Mouse (Mus musculus) limb, embryonic 13.5 days (tissue): ENCODE data around the gene Cpm. TPM values are rescaled to one million over a fixed set of nuclear protein-coding genes. Genes with fewer than 3 reads are reported as not detected.

ENCODE experiments used
- ATAC-seq: fragments of 200-750 bp; cut with Nextera tagmentation; 2 replicates; pipeline ENCODE4 v1.8.0; 2017; ENCODE audit warnings: low read depth, moderate number of reproducible peaks, moderate TSS enrichment; ENCODE audit not compliant: low FRiP score
- H3K27ac ChIP-seq: fragments of 300-500 bp; sonication (generic); 2 replicates; pipeline ENCODE4 v1.5.1; 2015; ENCODE audit warnings: inconsistent platforms, mild to moderate bottlenecking, moderate library complexity
- H3K27me3 ChIP-seq: fragments of 300-500 bp; sonication (generic); 2 replicates; pipeline ENCODE4 v1.6.1; 2015; ENCODE audit warnings: mild to moderate bottlenecking, inconsistent platforms
- H3K36me3 ChIP-seq: fragments of 300-500 bp; sonication (generic); 2 replicates; pipeline ENCODE4 v1.6.1; 2015; ENCODE audit warnings: inconsistent platforms, mild to moderate bottlenecking, moderate library complexity
- H3K4me1 ChIP-seq: fragments of 300-500 bp; sonication (generic); 2 replicates; pipeline ENCODE4 v1.6.1; 2015; ENCODE audit warnings: inconsistent platforms
- H3K4me2 ChIP-seq: fragments of 300-500 bp; sonication (generic); replicated peaks from 2 replicates; pipeline ENCODE4 v1.6.1; 2015; ENCODE audit warnings: inconsistent platforms, mild to moderate bottlenecking, moderate library complexity
- H3K4me3 ChIP-seq: fragments of 300-500 bp; sonication (generic); 2 replicates; pipeline ENCODE4 v1.5.1; 2015; ENCODE audit warnings: moderate library complexity, mild to moderate bottlenecking, inconsistent platforms
- H3K9ac ChIP-seq: fragments of 300-500 bp; sonication (generic); 2 replicates; pipeline ENCODE4 v1.6.1; 2015; ENCODE audit warnings: mild to moderate bottlenecking, inconsistent platforms
- H3K9me3 ChIP-seq: fragments of 300-500 bp; sonication (generic); 2 replicates; pipeline ENCODE4 v1.6.1; 2016; ENCODE audit warnings: inconsistent platforms
- WGBS: fragments of 180-500 bp; shearing (Covaris S2); methylation state at CpG from one replicate; pipeline ENCODE4 v1.1.7; 2015; 5-methylcytosine and 5-hydroxymethylcytosine counted together
- polyA plus RNA-seq: library from polyadenylated mRNA; unstranded; fragments of >200 nt; fragmentation: Nextera tagmentation; extraction: Ambion mirVana; gene quantifications from 2 replicates; pipeline ENCODE4 v1.2.1, GENCODE M21; 2015

Cpm gene
- polyA plus RNA-seq, 1 experiment from 2014 or later: 42.8 TPM

DNA sequence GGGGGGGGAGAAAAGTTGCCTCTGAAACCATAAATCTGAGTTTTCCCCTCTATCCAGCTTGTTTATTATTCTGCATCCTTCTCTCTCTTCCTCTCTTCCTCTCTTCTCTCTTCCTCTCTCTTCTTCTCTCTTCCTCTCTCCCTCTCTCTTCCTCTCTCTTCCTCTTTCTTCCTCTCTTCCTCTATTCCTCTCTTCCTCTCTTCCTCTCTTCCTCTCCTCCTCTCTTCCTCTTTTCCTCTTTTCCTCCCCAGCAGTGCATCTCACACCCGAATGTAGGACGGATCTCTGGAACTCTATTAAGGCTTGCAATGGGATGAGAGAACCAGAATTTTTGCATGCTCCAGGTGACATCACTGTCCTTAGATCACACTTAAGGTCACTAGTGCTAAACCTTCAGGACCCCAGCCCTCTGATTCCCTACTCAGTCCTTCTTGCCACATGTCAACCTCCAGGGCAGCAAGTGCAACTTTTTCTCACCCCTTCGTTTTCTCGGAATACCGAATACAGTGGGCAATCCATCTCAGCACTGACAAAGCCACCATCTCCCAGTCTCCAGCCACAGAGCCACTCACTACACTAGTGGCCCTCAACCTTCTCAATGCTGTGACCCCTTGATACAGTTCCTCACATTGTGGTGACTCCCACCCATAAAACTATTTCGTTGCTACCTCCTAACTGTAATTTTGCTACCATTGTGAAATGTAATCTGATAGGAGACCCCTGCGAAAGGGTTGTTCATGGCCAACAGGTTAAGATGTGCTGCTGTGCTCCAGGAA, 2.3 kb upstream of the Cpm start:
- peaks cover 19% of the 10 kb centered on the region for H3K4me1 ChIP-seq
- H3K27me3 ChIP-seq: peaks cover 34% of the 10 kb centered on the region
- H3K9me3 ChIP-seq: no peaks in the 10 kb centered on the region
- no peak overlapping the region for H3K4me3 ChIP-seq
- no peaks in the 10 kb centered on the region for H3K36me3 ChIP-seq
- no peak overlapping the region for H3K4me2 ChIP-seq
- H3K9ac ChIP-seq: no peak overlapping the region
- no peak for ATAC-seq
- no peak overlapping the region for H3K27ac ChIP-seq
- 68% methylated on average over 7 of the region's 7 CpGs for WGBS

DNA sequence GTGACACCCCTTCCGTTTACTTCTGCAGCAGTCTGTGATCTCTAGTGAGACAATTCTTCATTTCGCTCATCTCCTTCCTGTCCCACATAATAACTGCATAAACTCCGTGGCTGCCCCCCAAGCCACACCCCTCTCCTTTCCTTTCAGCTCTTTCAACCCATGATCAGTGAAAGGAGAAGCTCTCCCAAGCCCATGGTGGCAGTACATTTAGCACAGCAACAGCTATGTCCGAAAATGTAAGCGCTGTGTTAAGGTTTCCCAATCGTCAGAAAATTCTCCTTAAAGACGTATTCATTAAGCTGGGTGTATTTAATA, 1.7 kb upstream of the Cpm start:
- WGBS: 48% methylated on average over 7 of the region's 7 CpGs
- Histone ChIP-seq H3K27ac (no peak overlapping the region), H3K4me1 (peaks cover 19% of the 10 kb centered on the region), H3K9ac (no peak overlapping the region), H3K9me3 (no peaks in the 10 kb centered on the region), H3K4me2 (no peak overlapping the region; the same call in 1 of the 2 replicates), H3K27me3 (peaks cover 34% of the 10 kb centered on the region), H3K4me3 (no peak overlapping the region), H3K36me3 (no peaks in the 10 kb centered on the region)
- ATAC-seq: no peak

DNA sequence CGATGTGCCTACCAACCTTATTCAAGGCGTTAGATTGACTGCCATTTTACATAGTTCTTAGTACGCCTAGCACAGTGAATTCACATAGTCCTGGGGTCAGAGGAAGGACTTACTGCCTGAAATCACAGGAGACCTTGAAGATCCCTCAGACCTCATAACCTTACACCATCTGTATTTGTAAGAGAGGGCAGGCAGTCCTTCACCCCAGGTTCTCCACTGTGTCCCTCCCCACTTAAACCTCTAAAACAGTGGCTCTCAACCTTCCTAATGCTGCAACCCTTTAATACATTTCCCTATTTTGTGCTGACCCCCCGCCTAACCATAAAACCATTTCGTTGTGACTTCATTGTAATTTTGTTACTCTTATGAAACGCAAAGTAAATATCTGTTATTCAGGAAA, 1.4 kb upstream of the Cpm start:
- no peak overlapping the region for H3K27ac ChIP-seq
- no peaks in the 10 kb centered on the region for H3K9me3 ChIP-seq
- H3K36me3 ChIP-seq: no peaks in the 10 kb centered on the region
- no peak overlapping the region for H3K9ac ChIP-seq
- peaks cover 34% of the 10 kb centered on the region for H3K27me3 ChIP-seq
- WGBS: 36% methylated on average over 6 of the region's 6 CpGs
- H3K4me1 ChIP-seq: peaks cover 19% of the 10 kb centered on the region
- H3K4me2 ChIP-seq: peak overlapping the region; percentile 86
- ATAC-seq: no peak
- H3K4me3 ChIP-seq: no peak overlapping the region

DNA sequence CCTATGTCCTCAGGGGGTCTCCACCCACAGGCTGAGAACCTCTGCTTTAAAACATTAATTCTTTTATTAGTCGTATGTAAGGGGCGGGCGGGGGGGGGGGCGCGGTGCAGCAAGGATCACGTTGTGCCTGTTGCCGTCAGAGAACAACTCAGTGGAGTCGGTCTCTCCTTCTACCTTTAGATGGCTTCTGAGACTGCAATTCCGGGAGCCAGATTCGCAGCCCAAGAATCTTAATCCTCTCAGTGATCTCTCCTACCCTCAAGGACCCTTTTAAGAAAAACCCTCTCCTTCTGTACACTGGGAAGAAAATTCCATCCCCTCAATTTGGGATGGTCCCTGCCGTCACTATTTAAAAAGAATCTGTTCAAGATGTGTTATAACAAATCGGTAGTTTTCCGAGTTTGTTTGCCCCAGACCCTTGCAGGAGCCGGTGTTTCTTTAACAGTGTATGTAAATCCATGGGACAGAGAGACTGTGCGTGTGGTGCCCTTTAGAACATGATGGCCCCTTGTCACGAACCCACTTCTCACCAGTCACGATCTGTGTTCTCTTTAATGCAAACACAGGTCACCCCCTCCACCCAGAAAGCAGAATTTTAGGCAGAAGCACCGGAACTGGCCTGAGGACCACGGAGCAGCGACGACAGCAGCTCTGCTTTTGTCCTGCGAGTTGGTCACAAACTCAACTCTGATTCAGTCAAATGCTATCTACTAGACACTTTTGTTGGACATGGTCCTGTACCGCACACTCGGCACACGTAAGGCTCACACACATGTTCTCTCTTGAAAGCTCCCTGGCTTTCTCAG, 734 bp upstream of the Cpm start:
- peaks cover 19% of the 10 kb centered on the region for H3K4me1 ChIP-seq
- peak overlapping the region; percentile 86 for H3K4me2 ChIP-seq
- ATAC-seq: no peak
- peaks cover 34% of the 10 kb centered on the region for H3K27me3 ChIP-seq
- H3K9me3 ChIP-seq: no peaks in the 10 kb centered on the region
- H3K9ac ChIP-seq: peak overlapping the region; percentile 70
- no peaks in the 10 kb centered on the region; the same call in 1 of the 2 replicates for H3K36me3 ChIP-seq
- H3K4me3 ChIP-seq: peak overlapping the region; percentile 65
- H3K27ac ChIP-seq: no peak overlapping the region
- 2% methylated on average over 25 of the region's 25 CpGs for WGBS

DNA sequence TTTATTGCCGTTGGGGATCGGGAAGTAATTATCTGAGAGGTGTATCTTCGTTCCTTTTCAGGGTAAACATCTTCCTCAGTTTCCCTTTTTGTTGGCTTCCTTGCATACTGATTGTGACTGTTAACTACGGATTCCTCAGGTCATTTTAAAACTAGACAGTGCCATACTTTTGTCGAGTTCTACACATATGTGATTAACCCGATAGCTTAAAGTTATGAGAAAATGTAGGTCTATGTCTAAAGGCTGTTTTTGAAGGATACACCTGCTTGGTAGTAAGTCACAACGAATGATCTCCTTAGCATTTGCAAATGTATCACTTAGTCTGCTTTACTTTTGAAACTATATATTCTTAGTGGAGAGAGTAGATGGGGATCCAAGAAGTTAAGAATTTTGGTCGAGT, 876 bp downstream of the Cpm start:
- peak overlapping the region; percentile 65 for H3K4me3 ChIP-seq
- ATAC-seq: no peak
- H3K4me1 ChIP-seq: peaks cover 19% of the 10 kb centered on the region
- no peaks in the 10 kb centered on the region for H3K9me3 ChIP-seq
- no peak overlapping the region for H3K9ac ChIP-seq
- peak overlapping the region; percentile 86 for H3K4me2 ChIP-seq
- peaks cover 34% of the 10 kb centered on the region for H3K27me3 ChIP-seq
- no peaks in the 10 kb centered on the region; the same call in 1 of the 2 replicates for H3K36me3 ChIP-seq
- H3K27ac ChIP-seq: no peak overlapping the region
- WGBS: 17% methylated on average over 8 of the region's 8 CpGs

DNA sequence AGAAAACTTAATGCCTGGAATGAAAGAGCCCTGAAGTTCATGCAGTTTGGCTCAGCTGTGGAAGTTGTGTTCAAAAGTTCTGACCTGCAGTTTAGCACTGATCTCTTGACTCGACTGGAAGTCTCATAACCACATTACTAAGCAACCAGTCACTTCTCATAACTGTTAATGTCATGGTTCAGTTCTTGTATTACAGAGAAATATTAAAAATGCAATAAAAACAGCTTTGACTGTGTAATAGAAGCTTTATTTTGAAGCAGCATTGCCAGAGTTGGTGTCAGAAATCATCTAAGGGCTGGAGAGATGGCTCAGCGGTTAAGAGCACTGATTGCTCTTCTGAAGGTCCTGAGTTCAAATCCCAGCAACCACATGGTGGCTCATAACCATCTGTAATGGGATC, 1.5 kb downstream of the Cpm start:
- ATAC-seq: no peak
- 55% methylated on average over 2 of the region's 2 CpGs for WGBS

DNA sequence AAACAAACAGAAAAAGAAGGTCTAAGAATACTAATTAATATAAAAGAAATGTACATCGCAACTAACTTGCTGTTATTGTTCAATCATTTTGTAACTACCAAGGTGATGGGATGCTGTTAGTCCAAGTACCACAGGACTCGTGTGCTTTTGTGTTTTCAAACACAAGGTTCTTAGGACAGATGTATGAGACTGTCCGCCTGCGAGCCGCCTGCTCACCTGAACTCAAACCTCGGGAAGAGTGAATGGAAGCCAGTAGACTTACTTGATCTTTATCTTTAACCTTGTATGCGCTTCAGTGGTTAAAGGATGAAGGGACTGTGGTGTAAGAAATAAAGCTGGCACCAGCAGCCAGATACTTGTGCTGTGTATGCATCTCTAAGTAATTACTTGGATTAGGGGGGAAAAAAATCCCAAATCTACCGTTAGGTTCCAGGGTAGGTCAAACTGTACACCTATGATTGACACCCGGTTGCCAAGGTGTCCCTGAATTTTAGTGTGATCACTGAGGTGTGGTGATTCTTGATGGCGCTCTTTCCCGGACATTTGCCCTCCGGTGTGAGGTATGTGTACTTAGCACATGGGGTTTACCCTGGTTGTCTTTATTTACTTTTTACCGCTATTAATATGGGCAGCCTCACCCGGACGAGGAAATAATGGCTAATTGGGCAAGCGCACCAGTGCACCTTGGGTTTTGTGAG, 2.4 kb downstream of the Cpm start:
- peaks cover 34% of the 10 kb centered on the region for H3K27me3 ChIP-seq
- H3K27ac ChIP-seq: no peak overlapping the region
- WGBS: 88% methylated on average over 16 of the region's 16 CpGs
- no peak for ATAC-seq
- H3K4me1 ChIP-seq: peaks cover 19% of the 10 kb centered on the region
- H3K9ac ChIP-seq: no peak overlapping the region
- H3K9me3 ChIP-seq: no peaks in the 10 kb centered on the region
- no peak overlapping the region for H3K4me3 ChIP-seq
- no peak overlapping the region for H3K4me2 ChIP-seq
- no peaks in the 10 kb centered on the region; the same call in 1 of the 2 replicates for H3K36me3 ChIP-seq

More for the DNA sequence above, 1.5 kb downstream of the Cpm start:
- Histone ChIP-seq H3K4me3 (peak overlapping the region; percentile 65; the same call in 1 of the 2 replicates), H3K9me3 (no peaks in the 10 kb centered on the region), H3K4me2 (peak overlapping the region; percentile 86; the same call in 1 of the 2 replicates), H3K36me3 (no peaks in the 10 kb centered on the region; the same call in 1 of the 2 replicates), H3K27ac (no peak overlapping the region), H3K27me3 (peaks cover 34% of the 10 kb centered on the region), H3K9ac (no peak overlapping the region), H3K4me1 (peaks cover 19% of the 10 kb centered on the region)

DNA sequence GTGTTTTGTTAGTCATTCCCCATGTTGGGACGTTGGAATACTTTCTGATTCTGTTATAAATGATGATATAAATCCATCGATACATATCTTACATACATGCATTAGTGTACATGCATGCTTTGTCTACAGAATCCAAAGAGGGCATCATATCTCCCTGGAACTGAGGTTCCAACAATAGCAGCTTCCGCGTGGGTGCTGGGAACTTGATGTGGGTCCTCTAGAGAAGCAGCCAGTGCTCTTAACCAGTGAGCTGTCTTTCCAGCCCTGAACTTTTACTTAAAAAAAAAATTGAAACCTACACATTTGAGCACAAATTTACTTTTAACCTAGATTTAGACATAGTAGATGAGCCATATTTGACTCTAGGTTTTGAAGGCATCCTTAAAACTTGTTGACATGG, 3.1 kb downstream of the Cpm start:
- H3K27ac ChIP-seq: no peak overlapping the region
- no peak overlapping the region for H3K9ac ChIP-seq
- no peak overlapping the region for H3K4me2 ChIP-seq
- WGBS: 85% methylated on average over 4 of the region's 4 CpGs
- no peaks in the 10 kb centered on the region for H3K9me3 ChIP-seq
- peaks cover 28% of the 10 kb centered on the region for H3K27me3 ChIP-seq
- H3K4me1 ChIP-seq: peaks cover 17% of the 10 kb centered on the region
- ATAC-seq: no peak
- no peak overlapping the region for H3K4me3 ChIP-seq
- H3K36me3 ChIP-seq: no peaks in the 10 kb centered on the region; the same call in 1 of the 2 replicates

DNA sequence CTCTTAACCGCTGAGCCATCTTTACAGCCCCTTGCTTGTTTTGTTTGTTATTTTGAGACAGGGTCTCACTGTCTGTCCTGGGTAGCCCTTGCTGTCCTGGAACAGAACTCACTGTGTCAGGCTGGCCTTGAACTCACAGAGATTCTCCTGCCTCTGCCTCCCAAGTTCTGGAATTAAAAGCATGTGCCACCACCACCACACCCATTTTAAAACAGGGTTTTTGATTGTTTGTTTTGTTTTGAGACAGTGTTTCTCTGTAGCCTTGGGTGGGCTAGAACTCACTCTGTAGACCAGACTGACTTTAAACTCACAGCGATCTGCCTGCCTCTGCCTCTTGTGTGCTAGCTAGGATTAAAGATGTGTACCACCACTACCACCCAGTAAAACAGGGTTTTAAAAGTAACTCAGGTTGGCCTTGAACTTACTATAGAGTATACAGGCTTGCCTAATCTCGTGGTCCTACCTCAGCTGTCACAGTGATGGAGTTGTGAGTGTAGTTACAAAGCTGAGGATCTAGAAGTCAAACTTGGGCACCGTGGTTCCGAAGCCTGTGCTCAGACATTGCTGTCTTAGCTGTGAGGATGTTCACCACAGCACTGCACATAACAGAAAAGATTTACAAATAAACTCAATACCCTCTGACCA, 4.4 kb downstream of the Cpm start:
- no peak overlapping the region for H3K9ac ChIP-seq
- peaks cover 18% of the 10 kb centered on the region for H3K27me3 ChIP-seq
- no peak for ATAC-seq
- no peaks in the 10 kb centered on the region for H3K9me3 ChIP-seq
- H3K36me3 ChIP-seq: no peaks in the 10 kb centered on the region; the same call in 1 of the 2 replicates
- H3K4me2 ChIP-seq: no peak overlapping the region
- H3K27ac ChIP-seq: no peak overlapping the region
- peaks cover 5% of the 10 kb centered on the region; the same call in 1 of the 2 replicates for H3K4me1 ChIP-seq
- H3K4me3 ChIP-seq: no peak overlapping the region
- 90% methylated on average over 5 of the region's 5 CpGs for WGBS

DNA sequence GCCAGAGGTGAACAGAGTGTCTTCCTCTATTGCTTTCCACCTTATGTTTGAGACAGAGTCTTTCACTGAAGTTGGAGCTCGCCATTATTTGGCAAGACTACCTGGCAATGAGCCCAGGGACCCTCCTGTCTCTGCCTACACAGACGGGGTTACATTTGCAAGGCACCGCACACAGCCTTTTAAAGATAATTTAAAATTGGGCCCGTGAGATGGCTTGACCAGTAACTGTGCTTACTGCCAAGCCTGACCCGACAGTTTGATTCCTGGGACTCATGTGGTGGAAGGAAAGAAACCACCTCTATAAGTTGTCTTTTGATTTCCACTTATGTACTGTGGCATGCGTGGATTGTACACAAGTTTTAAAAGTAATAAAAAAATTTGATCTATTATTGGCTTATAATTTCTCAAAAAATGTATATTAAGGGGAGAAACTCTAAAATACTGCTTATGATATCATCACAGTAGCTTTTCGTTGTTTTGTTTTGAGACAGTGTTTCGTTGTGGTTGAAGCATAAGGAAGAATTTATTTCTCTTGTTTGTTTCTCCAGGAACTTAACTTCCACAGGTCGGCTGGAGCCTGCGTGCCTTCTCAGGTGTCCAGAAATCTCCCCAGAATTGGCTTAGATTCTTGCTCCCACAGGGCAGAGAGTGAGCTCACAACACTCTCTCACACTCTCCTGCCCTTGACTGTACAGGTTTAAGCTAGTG, 5.2 kb downstream of the Cpm start:
- Histone ChIP-seq H3K27ac (no peak overlapping the region), H3K9ac (no peak overlapping the region), H3K4me3 (no peak overlapping the region), H3K27me3 (peaks cover 13% of the 10 kb centered on the region), H3K36me3 (no peaks in the 10 kb centered on the region; the same call in 1 of the 2 replicates), H3K4me1 (no peaks in the 10 kb centered on the region), H3K4me2 (no peak overlapping the region), H3K9me3 (no peaks in the 10 kb centered on the region)
- no peak for ATAC-seq
- 82% methylated on average over 10 of the region's 10 CpGs for WGBS

DNA sequence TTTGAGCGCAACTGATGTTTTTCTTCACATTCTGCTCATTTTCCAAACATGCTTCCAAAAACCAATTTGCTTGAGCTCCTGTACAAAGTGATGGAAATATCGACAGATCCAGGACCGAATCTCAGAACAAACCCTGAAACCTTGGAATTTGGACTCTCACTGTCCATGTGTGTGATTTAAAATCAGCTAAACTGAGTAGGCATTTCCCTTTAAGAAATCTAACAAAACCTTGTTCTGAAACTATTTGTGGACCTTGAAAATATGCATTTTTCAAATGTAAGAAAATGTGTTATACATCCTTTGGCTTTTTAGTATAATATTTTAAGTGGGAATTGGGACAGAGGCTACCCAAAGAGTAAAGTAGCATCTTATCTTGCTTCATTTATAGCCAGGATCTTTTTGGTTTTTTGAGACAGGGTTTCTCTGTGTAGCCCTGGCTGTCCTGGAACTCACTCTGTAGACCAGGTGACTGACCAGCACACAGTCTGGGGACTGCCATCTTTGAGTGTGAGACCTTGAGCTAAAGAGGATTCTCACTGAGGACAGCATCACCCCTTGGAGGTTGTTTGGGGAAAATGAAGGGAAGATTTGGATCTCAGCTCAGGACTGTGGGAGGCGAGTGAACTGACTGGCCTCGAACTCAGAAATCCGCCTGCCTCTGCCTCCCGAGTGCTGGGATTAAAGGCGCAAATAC, 5.9 kb downstream of the Cpm start:
- 90% methylated on average over 8 of the region's 8 CpGs for WGBS
- Histone ChIP-seq H3K4me2 (no peak overlapping the region), H3K27me3 (peaks cover 7% of the 10 kb centered on the region), H3K9ac (no peak overlapping the region), H3K9me3 (no peaks in the 10 kb centered on the region), H3K27ac (no peak overlapping the region), H3K36me3 (no peaks in the 10 kb centered on the region; the same call in 1 of the 2 replicates), H3K4me3 (no peak overlapping the region), H3K4me1 (peaks cover 5% of the 10 kb centered on the region; the same call in 1 of the 2 replicates)
- no peak for ATAC-seq
